Mouse (Mus musculus): ENCODE data around the gene Dazl.

Gene Dazl

DNA sequence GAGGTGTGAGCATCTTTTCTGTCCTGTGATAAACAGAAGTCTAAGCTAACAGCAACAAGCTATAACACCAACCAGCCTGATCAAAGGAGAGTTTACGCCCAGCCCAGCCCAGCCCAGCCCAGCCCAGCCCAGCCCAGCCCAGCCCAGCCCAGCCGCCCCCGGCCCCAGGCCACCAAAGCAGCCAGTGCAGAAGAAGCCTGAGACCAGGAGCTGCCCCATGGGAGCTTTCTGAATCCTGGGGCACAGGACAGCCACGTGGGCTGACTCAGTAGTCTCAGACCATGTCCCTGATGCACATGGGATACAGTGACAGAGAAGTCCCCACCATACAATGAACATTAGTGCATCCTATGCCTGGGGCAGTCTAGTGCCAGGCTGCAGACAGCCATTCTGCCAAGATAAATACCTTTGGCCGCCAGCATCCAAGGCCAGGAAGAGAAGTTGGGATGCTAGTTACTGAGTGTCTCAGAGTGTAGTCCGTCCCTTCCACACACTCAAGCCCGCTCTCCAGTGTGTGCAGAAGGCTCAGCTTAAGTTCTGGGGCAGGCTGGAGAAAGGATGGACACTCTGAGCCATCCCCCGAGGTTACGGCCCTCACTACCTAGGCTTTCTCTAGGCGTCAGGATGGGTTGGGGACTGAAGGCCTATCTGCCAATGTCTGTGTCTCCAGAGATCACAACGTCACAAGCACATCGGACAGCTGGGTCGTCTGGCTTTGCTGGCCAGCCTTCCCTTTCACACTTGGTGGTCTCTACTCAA is 57.3 kb downstream of the Dazl start:
- no peak for TF ChIP-seq GATA4 (IDR thresholded peaks at IDR 0.05; ENCODE audit: insufficient replicate concordance, low read length)

DNA sequence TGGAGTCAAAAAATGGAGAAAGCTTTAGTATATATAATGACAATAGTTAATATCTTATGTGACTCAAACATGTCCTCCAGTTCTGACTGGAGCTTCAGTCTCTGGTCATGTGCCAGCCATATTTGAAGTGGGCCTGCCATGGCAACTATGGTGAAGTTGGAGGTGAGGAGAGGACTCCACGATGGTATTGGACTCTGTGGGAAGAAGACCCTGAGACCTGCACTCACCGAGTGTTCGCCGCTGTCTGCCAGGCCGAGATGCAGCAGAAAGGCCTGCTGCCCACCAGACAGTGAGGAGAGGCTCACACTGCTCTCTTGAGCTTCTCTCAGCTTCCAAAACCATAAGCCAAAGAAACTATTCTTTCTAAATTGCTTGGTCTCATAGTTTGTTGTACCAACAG is 59.5 kb downstream of the Dazl start:
- no peak for TF ChIP-seq GATA4 (IDR thresholded peaks at IDR 0.05; ENCODE audit: insufficient replicate concordance, low read length)

- TF ChIP-seq GATA4 (IDR thresholded peaks at IDR 0.05; ENCODE audit: insufficient replicate concordance, low read length): no peak
Observed at GRCm38 (mm10) chr17:50232821-50233220, 60.6 kb downstream of the Dazl start.

- no peak for TF ChIP-seq GATA4 (IDR thresholded peaks at IDR 0.05; ENCODE audit: insufficient replicate concordance, low read length)
Observed at GRCm38 (mm10) chr17:50231206-50231605, 62.2 kb downstream of the Dazl start.

DNA sequence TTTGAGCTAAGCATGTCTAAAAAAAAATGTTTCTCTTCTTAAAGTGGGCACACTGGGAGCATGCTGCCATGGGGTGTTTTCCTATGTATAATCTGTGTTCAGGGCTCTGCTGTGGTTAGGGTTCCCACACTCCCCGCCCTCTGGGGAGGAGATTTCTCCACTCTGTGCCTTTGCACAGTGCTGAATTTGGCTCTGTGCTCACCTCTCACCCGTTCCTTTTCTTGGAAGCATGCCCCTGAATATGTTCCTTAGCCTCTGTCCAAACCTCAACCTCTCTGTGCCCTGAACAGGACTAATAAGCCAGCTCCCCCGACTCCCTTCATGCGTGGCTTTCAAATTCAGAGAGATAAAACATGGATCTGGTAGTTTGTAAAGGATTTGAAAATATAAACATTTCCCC is 63.9 kb downstream of the Dazl start:
- no peak for TF ChIP-seq GATA4 (IDR thresholded peaks at IDR 0.05; ENCODE audit: insufficient replicate concordance, low read length)
